In the genomic region with DNA sequence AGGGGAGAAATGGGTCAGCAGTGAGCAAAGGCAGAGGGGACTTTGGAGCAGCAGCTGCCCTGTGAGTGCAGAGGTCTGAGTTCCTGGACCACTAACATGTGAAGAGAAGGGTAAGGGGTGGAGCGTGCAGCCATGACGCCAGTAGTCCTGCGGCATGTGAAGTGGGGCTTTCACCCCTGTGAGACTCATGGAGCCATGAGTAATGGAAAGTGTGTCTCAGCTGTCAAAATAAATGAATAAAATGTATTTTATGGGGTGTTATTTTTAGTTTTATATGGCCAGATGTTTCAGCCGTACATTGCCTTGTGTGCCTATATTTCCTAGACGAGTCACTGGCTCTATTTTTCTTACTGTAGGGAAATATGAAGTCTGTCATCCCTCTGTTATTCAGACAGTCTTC, we compare ENCODE assay signal across 25 mouse cellular contexts.
DNase-seq lines count a peak whose midpoint lies in the region; ATAC-seq and TF ChIP-seq lines count a peak whose summit lies in the region.
"Had no signal": no experiment of that assay in that cellular context is flagged by ENCODE, and none has a peak within 500 bp of the region (broad histone marks: within the 10 kb centered on the region; RNA-seq: fewer than 3 reads in every experiment).

No protein-coding gene starts in this region.

- no peaks in the 10 kb centered on the region for H3K27me3 ChIP-seq in C2C12 (ENCODE audit: control insufficient read depth, insufficient read depth, insufficient read length)
- no peaks in the 10 kb centered on the region for H3K27me3 ChIP-seq in embryonic facial prominence, embryonic 15.5 days
- H3K27me3 ChIP-seq in limb, embryonic 13.5 days = no peaks in the 10 kb centered on the region
- H3K27me3 ChIP-seq: liver, embryonic 13.5 days; neural tube, embryonic 12.5 days; stomach, embryonic 15.5 days had no signal

- H3K36me3 ChIP-seq in C2C12 (ENCODE audit: control insufficient read depth, insufficient read depth) = no peaks in the 10 kb centered on the region
- H3K36me3 ChIP-seq in embryonic facial prominence, embryonic 15.5 days = no peaks in the 10 kb centered on the region
- no peaks in the 10 kb centered on the region for H3K36me3 ChIP-seq in limb, embryonic 13.5 days
- H3K36me3 ChIP-seq: hindbrain, embryonic 10.5 days; liver, embryonic 13.5 days; neural tube, embryonic 12.5 days; stomach, embryonic 15.5 days had no signal

- H3K4me3 ChIP-seq in C2C12 (ENCODE audit: insufficient read depth, poor library complexity, severe bottlenecking) = no peak overlapping the region
- H3K4me3 ChIP-seq in embryonic facial prominence, embryonic 15.5 days (replicated peaks) = no peak overlapping the region
- no peak overlapping the region for H3K4me3 ChIP-seq in limb, embryonic 13.5 days
- H3K4me3 ChIP-seq: hindbrain, embryonic 10.5 days; liver, embryonic 13.5 days; neural tube, embryonic 12.5 days; stomach, embryonic 15.5 days had no signal

- intact Hi-C loops in heart, postnatal 14 days (cut with DNase I) = no loop called here

- H3ac ChIP-seq in C2C12 (ENCODE audit: control insufficient read depth, insufficient read length, low read depth) = peak overlapping the region; percentile 14

- H3K4me2 ChIP-seq in embryonic facial prominence, embryonic 15.5 days (replicated peaks) = no peak overlapping the region
- H3K4me2 ChIP-seq in limb, embryonic 13.5 days (replicated peaks) = peak overlapping the region; percentile 37
- H3K4me2 ChIP-seq: heart, embryonic 11.5 days; liver, embryonic 13.5 days; neural tube, embryonic 12.5 days; stomach, embryonic 15.5 days had no signal

- 65% methylated on average over 5 of the region's 5 CpGs for WGBS in embryonic facial prominence, embryonic 15.5 days
- 22% methylated on average over 5 of the region's 5 CpGs for WGBS in limb, embryonic 13.5 days

- peak overlapping the region; percentile 25; the same call in 1 of the 2 replicates for H3K27ac ChIP-seq in embryonic facial prominence, embryonic 15.5 days (replicated peaks)
- peak overlapping the region; percentile 93 for H3K27ac ChIP-seq in limb, embryonic 13.5 days
- H3K27ac ChIP-seq: liver, embryonic 13.5 days; neural tube, embryonic 12.5 days; stomach, embryonic 15.5 days had no signal

- H3K9me3 ChIP-seq in embryonic facial prominence, embryonic 15.5 days (replicated peaks) = no peaks in the 10 kb centered on the region
- H3K9me3 ChIP-seq in limb, embryonic 13.5 days = no peaks in the 10 kb centered on the region
- H3K9me3 ChIP-seq: hindbrain, embryonic 10.5 days; liver, embryonic 13.5 days; neural tube, embryonic 12.5 days; stomach, embryonic 15.5 days had no signal

- no peak for TF ChIP-seq CTCF in C2C12 (IDR thresholded peaks at IDR 0.05; ENCODE audit: control insufficient read depth, insufficient read depth, insufficient read length)

- H3K79me3 ChIP-seq in C2C12 (ENCODE audit: low read depth) = no peaks in the 10 kb centered on the region

- no peaks in the 10 kb centered on the region for H3K79me2 ChIP-seq in C2C12 (ENCODE audit: control insufficient read depth, insufficient read depth)

- DNase-seq in 3T3-L1 (ENCODE audit: low read depth, low spot score) = peak; percentile 55
- DNase-seq in spleen, postnatal 4 days (ENCODE audit: low spot score in 2 of 2) = no peak
- no peak for DNase-seq in Muller cell, postnatal 12 days (ENCODE audit: inconsistent ontology term)
- no peak for DNase-seq in heart, postnatal 14 days
- DNase-seq: adrenal gland, postnatal 36 days; cerebellum, adult 9-10 months; gastrocnemius, postnatal 14 days; heart, adult 11 months; kidney, adult 11 months; kidney, postnatal 25 days; liver, embryonic 13.5 days; lung, adult 2 months; lung, postnatal 14 days; midbrain, embryonic 14.5 days; right cerebral cortex, postnatal 14 days; spleen, adult 18-20 months; thymus, adult 2 months had no signal

- ATAC-seq in embryonic facial prominence, embryonic 15.5 days (ENCODE audit: insufficient number of reproducible peaks, low FRiP score, low TSS enrichment, low read depth) = no peak
- ATAC-seq in limb, embryonic 13.5 days (ENCODE audit: low FRiP score, low read depth) = peak; percentile 89
- ATAC-seq: forebrain, embryonic 14.5 days had no signal

- peaks cover 16% of the 10 kb centered on the region for H3K4me1 ChIP-seq in embryonic facial prominence, embryonic 15.5 days
- H3K4me1 ChIP-seq in limb, embryonic 13.5 days = peaks cover 45% of the 10 kb centered on the region
- H3K4me1 ChIP-seq: liver, embryonic 13.5 days had no signal

- H3K9ac ChIP-seq in embryonic facial prominence, embryonic 15.5 days = no peak overlapping the region
- H3K9ac ChIP-seq in limb, embryonic 13.5 days = no peak overlapping the region
- H3K9ac ChIP-seq: liver, embryonic 13.5 days; neural tube, embryonic 12.5 days; stomach, embryonic 15.5 days had no signal

TF ChIP-seq in C2C12, 6 proteins besides CTCF, POLR2A, EP300 and RAD21:
- TF ChIP-seq MYOD1 (IDR thresholded peaks at IDR 0.05; ENCODE audit: control insufficient read depth, insufficient read length, low read depth) (peak; percentile 6), USF1 (IDR thresholded peaks at IDR 0.05; ENCODE audit: low read depth) (no peak), MAX (IDR thresholded peaks at IDR 0.05) (no peak), MYOG (IDR thresholded peaks at IDR 0.05; ENCODE audit: control insufficient read depth, extremely low read depth, insufficient read length) (no peak), FOSL1 (IDR thresholded peaks at IDR 0.05; ENCODE audit: insufficient read depth, low read length, poor library complexity, severe bottlenecking) (peak; percentile 26), CEBPB (IDR thresholded peaks at IDR 0.05; ENCODE audit: low read depth) (no peak)
